Mouse (Mus musculus) heart, adult 2 months (tissue): ENCODE measurements around the gene Manbal. TPM values are rescaled to one million over a fixed set of nuclear protein-coding genes. Genes with fewer than 3 reads are reported as not detected.
A peak's percentile ranks its signal among the peaks of the same experiment; 100 is the strongest.

Source experiments
- DNase-seq, 2 experiments: peaks; one replicate each; pipeline ENCODE4 v3.0.0; 2021
- H3K27ac ChIP-seq: fragments of 200-600 bp; 2 replicates; pipeline ENCODE4 v1.8.1; 2022
- H3K27me3 ChIP-seq: fragments of 200-500 bp; 2 replicates; pipeline ENCODE4 v1.6.1; 2012; ENCODE audit warnings: mild to moderate bottlenecking, low read length, inconsistent platforms, mixed read lengths; ENCODE audit not compliant: control insufficient read depth, insufficient read depth
- H3K36me3 ChIP-seq: fragments of 200-500 bp; 2 replicates; pipeline ENCODE4 v1.6.1; 2012; ENCODE audit warnings: low read length, inconsistent platforms; ENCODE audit not compliant: control insufficient read depth, insufficient read depth
- H3K4me1 ChIP-seq: fragments of 200-500 bp; 2 replicates; pipeline ENCODE4 v1.6.1; 2011; ENCODE audit warnings: low read length; ENCODE audit not compliant: control insufficient read depth, insufficient read depth
- H3K4me3 ChIP-seq: fragments of 200-600 bp; 2 replicates; pipeline ENCODE4 v1.8.1; 2022
- H3K79me2 ChIP-seq: fragments of 200-500 bp; replicated peaks from 2 replicates; pipeline ENCODE4 v1.6.1; 2012; ENCODE audit warnings: mild to moderate bottlenecking, inconsistent platforms, low read length, moderate library complexity, mixed read lengths; ENCODE audit not compliant: control insufficient read depth, insufficient read depth
- H3K9ac ChIP-seq: fragments of 200-500 bp; 2 replicates; pipeline ENCODE4 v1.6.1; 2012; ENCODE audit warnings: low read depth, mild to moderate bottlenecking, control low read depth, inconsistent platforms, low read length, mixed read lengths
- CTCF ChIP-seq: fragments of 200-600 bp; IDR thresholded peaks from 2 replicates; pipeline ENCODE4 v1.8.1; 2022; ENCODE audit warnings: antibody characterized with exemption, mild to moderate bottlenecking, moderate library complexity
- EP300 ChIP-seq: fragments of 200-500 bp; IDR thresholded peaks from 2 replicates; pipeline ENCODE4 v1.6.1; 2011; ENCODE audit warnings: low read depth, low read length, control low read depth; ENCODE audit not compliant: insufficient read depth
- POLR2A ChIP-seq: fragments of 200-500 bp; IDR thresholded peaks from 2 replicates; pipeline ENCODE4 v1.6.1; 2011; ENCODE audit warnings: mild to moderate bottlenecking, low read depth, low read length, control low read depth; ENCODE audit not compliant: insufficient read depth
- WGBS: fragments of 180-500 bp; shearing (Covaris S2); methylation state at CpG from one replicate; pipeline ENCODE4 v1.1.7; 2018; 5-methylcytosine and 5-hydroxymethylcytosine counted together
- intact Hi-C: fragments of 180-260 bp; cut with DNase I; formaldehyde crosslinking; loops from one replicate; pipeline ENCODE4 v1.15.1; 2025
- polyA plus RNA-seq: library from polyadenylated mRNA; depleted of rRNA; stranded (reverse); fragments of >200 nt; gene quantifications from 2 replicates; pipeline ENCODE4 v1.2.3, GENCODE M21; 2012
- total RNA-seq, 2 experiments: library from RNA; stranded (reverse); gene quantifications; 2 replicates each; pipeline ENCODE4 v1.2.3; 2021

Manbal gene
- total and polyA plus RNA-seq, 3 experiments = 14.5 to 44.2 (median 20.1) TPM

DNA sequence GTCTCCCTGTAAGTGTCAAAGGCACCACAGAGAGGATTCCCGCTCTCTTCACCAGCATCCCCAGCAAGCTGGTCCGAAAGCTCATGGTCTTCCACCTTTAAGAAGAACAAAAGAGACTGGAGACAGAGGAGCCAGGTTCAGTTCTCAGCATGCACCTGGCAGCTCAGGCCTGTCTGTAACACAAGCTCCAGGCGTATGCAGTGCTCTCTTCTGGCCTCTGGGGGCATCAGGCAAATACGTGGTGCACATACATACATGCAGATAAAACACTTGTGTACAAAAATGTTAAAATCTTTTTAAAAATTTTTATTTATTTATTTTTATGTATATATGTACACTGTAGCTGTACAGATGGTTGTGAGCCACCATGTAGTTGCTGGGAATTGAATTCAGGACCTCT, 31.1 kb downstream of the Manbal start:
- Histone ChIP-seq H3K27ac (no peak overlapping the region), H3K27me3 (no peaks in the 10 kb centered on the region), H3K9ac (no peak overlapping the region), H3K4me3 (no peak overlapping the region), H3K36me3 (no peaks in the 10 kb centered on the region), H3K4me1 (no peaks in the 10 kb centered on the region), H3K79me2 (no peaks in the 10 kb centered on the region)
- WGBS = 98% methylated on average over 4 of the region's 4 CpGs
- DNase-seq = no peak
- peak; percentile 18; the same call in 1 of the 2 replicates for TF ChIP-seq CTCF
- TF ChIP-seq EP300 = no peak
- no peak for TF ChIP-seq POLR2A
- intact Hi-C loops = no loop called here

DNA sequence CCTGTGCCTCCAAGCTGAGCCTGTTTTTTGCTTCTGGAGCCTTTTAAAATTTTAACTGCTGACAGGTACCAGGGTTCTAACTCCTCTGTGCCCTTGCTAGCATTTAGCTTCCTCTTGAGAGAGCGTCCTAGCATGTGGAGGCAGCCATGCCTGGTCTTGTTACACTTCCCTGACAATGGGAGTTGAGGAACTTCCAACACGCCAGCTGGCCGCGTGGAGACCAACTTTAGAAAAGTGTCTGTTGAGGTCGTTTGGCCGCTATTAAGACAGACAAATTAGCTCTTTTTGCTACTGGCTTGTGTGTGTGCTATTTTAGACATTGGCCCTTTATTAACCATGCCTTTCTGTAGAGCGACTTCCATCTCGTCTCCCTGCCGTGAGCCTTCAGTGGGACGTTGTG, 32.4 kb downstream of the Manbal start:
- Histone ChIP-seq H3K9ac (no peak overlapping the region), H3K27me3 (no peaks in the 10 kb centered on the region), H3K79me2 (no peaks in the 10 kb centered on the region), H3K4me3 (no peak overlapping the region), H3K36me3 (no peaks in the 10 kb centered on the region), H3K4me1 (no peaks in the 10 kb centered on the region), H3K27ac (no peak overlapping the region)
- no peak for DNase-seq
- TF ChIP-seq POLR2A (no peak), CTCF (no peak), EP300 (no peak)
- WGBS = 78% methylated on average over 10 of the region's 10 CpGs
- intact Hi-C loops = no loop called here

DNA sequence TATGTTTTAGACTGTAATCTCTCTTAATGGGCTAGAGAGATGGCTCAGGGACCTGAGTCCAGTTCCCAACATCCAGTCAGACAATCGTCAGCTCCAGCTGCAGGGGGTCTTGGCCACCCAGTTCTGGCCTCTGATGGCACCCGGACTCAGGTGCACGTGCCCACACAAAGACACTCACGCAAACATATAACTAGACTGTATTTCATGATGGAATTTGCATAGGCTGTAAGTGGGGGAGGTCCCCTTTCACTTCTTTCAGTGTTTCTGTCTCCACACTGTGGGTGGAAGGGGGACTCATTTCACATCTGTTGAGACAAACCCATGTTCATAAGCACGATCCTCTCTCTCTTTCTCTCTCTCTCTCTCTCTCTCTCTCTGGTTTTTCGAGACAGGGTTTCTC, 33.1 kb downstream of the Manbal start:
- no peak overlapping the region for H3K4me3 ChIP-seq
- no peak for DNase-seq
- no peak overlapping the region for H3K9ac ChIP-seq
- intact Hi-C loops = no loop called here
- TF ChIP-seq EP300 (no peak), CTCF (no peak), POLR2A (no peak)
- 89% methylated on average over 6 of the region's 6 CpGs for WGBS
- H3K79me2 ChIP-seq = no peaks in the 10 kb centered on the region
- H3K27ac ChIP-seq = no peak overlapping the region
- no peaks in the 10 kb centered on the region for H3K27me3 ChIP-seq
- no peaks in the 10 kb centered on the region for H3K4me1 ChIP-seq
- no peaks in the 10 kb centered on the region for H3K36me3 ChIP-seq

DNA sequence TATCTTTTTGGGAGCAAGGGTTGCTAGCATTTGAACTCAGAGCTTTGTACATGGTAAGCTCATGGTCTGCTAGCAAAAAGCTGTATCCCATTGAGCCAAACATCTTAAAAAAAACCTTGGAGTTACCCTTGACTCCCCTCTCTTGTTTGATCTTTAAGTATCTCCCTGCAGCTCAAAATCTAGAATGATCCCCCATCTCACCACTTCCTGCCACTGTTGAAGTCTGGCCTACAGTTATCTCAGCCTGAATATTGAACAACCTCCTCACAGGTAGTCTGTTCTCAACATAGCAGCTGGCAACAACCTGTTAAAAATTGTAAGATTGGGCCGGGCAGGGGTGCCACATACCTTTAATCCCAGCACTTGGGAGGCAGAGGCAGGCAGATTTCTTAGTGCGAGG, 33.9 kb downstream of the Manbal start:
- TF ChIP-seq EP300 (no peak), POLR2A (no peak), CTCF (no peak)
- no peaks in the 10 kb centered on the region for H3K4me1 ChIP-seq
- WGBS = 91% methylated on average over 2 of the region's 2 CpGs
- intact Hi-C loops = no loop called here
- no peaks in the 10 kb centered on the region for H3K36me3 ChIP-seq
- DNase-seq = no peak
- no peak overlapping the region for H3K9ac ChIP-seq
- no peak overlapping the region for H3K27ac ChIP-seq
- no peak overlapping the region for H3K4me3 ChIP-seq
- no peaks in the 10 kb centered on the region for H3K79me2 ChIP-seq
- no peaks in the 10 kb centered on the region for H3K27me3 ChIP-seq

DNA sequence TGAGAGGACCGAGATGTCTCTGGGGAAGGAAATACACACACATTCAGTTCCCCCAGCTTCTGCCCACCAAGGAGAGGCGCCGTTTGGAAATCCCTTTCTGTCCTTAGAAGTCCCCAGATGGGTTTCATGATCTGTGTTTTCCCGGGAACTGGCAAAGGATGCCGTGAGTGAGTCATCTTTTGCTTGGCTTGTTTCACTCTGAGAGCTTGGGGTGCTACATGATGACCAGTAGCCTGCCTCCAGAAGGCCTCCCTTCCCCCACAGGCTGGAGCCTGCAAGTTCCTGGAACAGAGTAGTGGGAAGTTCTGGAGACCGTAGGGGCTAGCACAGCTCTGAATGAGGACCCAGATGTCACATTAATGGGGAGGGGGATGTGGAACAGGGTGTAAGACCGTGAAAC, 40.2 kb downstream of the Manbal start:
- intact Hi-C loops = no loop called here
- Histone ChIP-seq H3K4me3 (no peak overlapping the region), H3K79me2 (no peaks in the 10 kb centered on the region), H3K9ac (no peak overlapping the region), H3K36me3 (no peaks in the 10 kb centered on the region), H3K27ac (peak overlapping the region; percentile 31), H3K27me3 (no peaks in the 10 kb centered on the region), H3K4me1 (peaks cover 2% of the 10 kb centered on the region; the same call in 1 of the 2 replicates)
- no peak for TF ChIP-seq CTCF
- no peak for TF ChIP-seq POLR2A
- TF ChIP-seq EP300 = no peak
- WGBS = 56% methylated on average over 7 of the region's 7 CpGs
- DNase-seq = peak; percentile 63 to 80

DNA sequence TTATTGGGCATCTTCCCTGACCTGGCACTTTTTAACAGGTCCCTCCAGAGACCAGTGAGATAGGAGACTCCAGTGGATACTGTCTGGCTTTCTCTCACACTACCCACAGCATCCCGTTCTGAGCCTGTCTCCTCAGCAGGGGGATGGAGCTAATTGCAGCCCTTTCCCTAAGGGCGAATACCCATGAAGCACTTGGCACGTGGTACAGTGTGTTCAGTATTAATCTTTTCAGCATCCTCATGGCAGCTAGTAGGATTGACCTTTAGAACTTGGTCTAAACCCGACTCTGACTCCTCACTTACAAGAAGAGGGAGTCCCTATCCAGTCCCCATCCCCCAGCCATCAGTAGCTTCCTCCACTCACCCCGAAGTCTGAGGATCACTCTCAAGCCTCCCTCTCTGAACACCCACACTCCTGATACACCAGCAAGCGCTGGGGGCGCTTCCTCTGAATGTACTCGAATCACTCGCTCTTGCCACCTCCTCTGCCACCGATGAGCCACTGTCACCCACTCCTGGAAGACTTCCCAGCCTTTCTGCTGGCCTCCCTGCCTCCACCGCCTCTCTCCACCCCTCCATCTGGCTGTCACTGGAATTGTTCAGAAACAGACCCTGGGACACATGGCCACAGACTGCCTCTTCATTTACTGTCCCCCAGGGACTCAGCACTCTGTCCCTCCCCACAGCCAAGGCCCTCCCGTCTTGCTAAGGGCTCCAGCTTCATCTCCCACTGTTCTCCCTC, 42.6 kb downstream of the Manbal start:
- no peak for DNase-seq
- TF ChIP-seq POLR2A (no peak), EP300 (no peak), CTCF (no peak)
- Histone ChIP-seq H3K9ac (no peak overlapping the region), H3K4me3 (no peak overlapping the region), H3K27ac (no peak overlapping the region), H3K36me3 (no peaks in the 10 kb centered on the region), H3K79me2 (no peaks in the 10 kb centered on the region), H3K4me1 (peaks cover 2% of the 10 kb centered on the region; the same call in 1 of the 2 replicates), H3K27me3 (no peaks in the 10 kb centered on the region)
- WGBS = 69% methylated on average over 12 of the region's 12 CpGs
- intact Hi-C loops = no loop called here
